Mouse (Mus musculus) midbrain, embryonic 10.5 days (tissue): Measurements from ENCODE around the gene Catsperd. TPM values are rescaled to one million over a fixed set of nuclear protein-coding genes. Genes with fewer than 3 reads are reported as not detected.

Experiments
- DNase-seq: peaks from one replicate; pipeline ENCODE4 v3.0.0-alpha.2; 2017; ENCODE audit warnings: low spot score
- H3K27ac ChIP-seq: fragments of 300-500 bp; sonication (generic); replicated peaks from 2 replicates; pipeline ENCODE4 v1.5.1; 2016; ENCODE audit warnings: mild to moderate bottlenecking
- H3K27me3 ChIP-seq: fragments of 300-500 bp; sonication (generic); 2 replicates; pipeline ENCODE4 v1.6.1; 2016; ENCODE audit warnings: low read depth, mild to moderate bottlenecking; ENCODE audit not compliant: poor library complexity, severe bottlenecking
- H3K36me3 ChIP-seq: fragments of 300-500 bp; sonication (generic); 2 replicates; pipeline ENCODE4 v1.6.1; 2016; ENCODE audit warnings: mild to moderate bottlenecking, moderate library complexity
- H3K4me1 ChIP-seq: fragments of 300-500 bp; sonication (generic); 2 replicates; pipeline ENCODE4 v1.6.1; 2016
- H3K4me3 ChIP-seq: fragments of 300-500 bp; sonication (generic); 2 replicates; pipeline ENCODE4 v1.5.1; 2016; ENCODE audit warnings: mild to moderate bottlenecking, moderate library complexity
- H3K9me3 ChIP-seq: fragments of 300-500 bp; sonication (generic); replicated peaks from 2 replicates; pipeline ENCODE4 v1.6.1; 2016; ENCODE audit warnings: mild to moderate bottlenecking
- WGBS: fragments of 180-500 bp; shearing (Covaris S2); methylation state at CpG from one replicate; pipeline ENCODE4 v1.1.7; 2016; 5-methylcytosine and 5-hydroxymethylcytosine counted together
- polyA plus RNA-seq: library from polyadenylated mRNA; unstranded; fragments of >200 nt; fragmentation: Nextera tagmentation; extraction: Ambion mirVana; gene quantifications from 2 replicates; pipeline ENCODE4 v1.2.1, GENCODE M21; 2016

The Catsperd gene
- polyA plus RNA-seq, 1 experiment from 2014 or later = 0.79 TPM

DNA sequence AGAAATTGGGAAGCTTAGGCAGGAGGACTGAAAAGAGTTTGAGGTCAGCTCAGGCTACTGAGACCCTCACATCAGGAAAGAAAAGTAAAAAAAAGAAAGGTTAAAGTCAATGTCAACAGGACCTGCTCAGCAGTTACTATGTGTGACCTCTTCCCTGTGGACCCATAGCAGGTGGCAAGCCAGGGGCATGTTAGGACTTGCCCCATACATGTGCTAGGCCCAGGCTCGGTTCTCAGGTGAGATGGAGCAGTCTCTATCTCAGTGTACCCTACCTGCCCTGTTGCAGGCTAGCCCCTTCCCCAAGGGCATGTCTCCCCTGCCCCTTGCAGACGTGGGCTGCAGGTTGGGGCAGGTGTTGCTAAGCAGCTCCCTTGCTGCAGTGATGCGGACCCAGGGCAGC is 81.8 kb downstream of the Catsperd start:
- Histone ChIP-seq H3K9me3 (no peaks in the 10 kb centered on the region), H3K36me3 (peaks cover 84% of the 10 kb centered on the region), H3K4me3 (no peak overlapping the region), H3K27ac (no peak overlapping the region), H3K4me1 (no peaks in the 10 kb centered on the region), H3K27me3 (no peaks in the 10 kb centered on the region)
- 89% methylated on average over 3 of the region's 3 CpGs for WGBS
- DNase-seq = no peak

Other genes with a start within 250 kb of the Catsperd start
- gene Ptprs, start 151.7 kb upstream of the Catsperd start, polyA plus RNA-seq = 89.7 and 131 TPM in 2 replicates
- not detected in 2 replicates for gene Znrf4, start 115.7 kb upstream of the Catsperd start, polyA plus RNA-seq
- gene Gm20219, start 73.8 kb upstream of the Catsperd start, polyA plus RNA-seq = 0.80 and 0.89 TPM in 2 replicates
- gene Safb2, start 43.6 kb upstream of the Catsperd start, polyA plus RNA-seq = 80.9 and 85.6 TPM in 2 replicates
- 148 and 157 TPM in 2 replicates for gene Safb, start 43.3 kb upstream of the Catsperd start, polyA plus RNA-seq
- 197 and 202 TPM in 2 replicates for gene 2410015M20Rik, start 18.4 kb upstream of the Catsperd start, polyA plus RNA-seq
- 1,286 and 1,494 TPM in 2 replicates for gene Rpl36, start 14.7 kb upstream of the Catsperd start, polyA plus RNA-seq
- gene Lonp1, start 1.3 kb upstream of the Catsperd start, polyA plus RNA-seq = 52.4 and 54.4 TPM in 2 replicates
- gene Ranbp3, start 45.2 kb downstream of the Catsperd start, polyA plus RNA-seq = 140 and 145 TPM in 2 replicates
- 385 and 393 TPM in 2 replicates for gene Ndufa11, start 89.6 kb downstream of the Catsperd start, polyA plus RNA-seq
- gene Vmac, start 89.9 kb downstream of the Catsperd start, polyA plus RNA-seq = 12.0 and 16.5 TPM in 2 replicates
- gene Nrtn, start 129.4 kb downstream of the Catsperd start, polyA plus RNA-seq = 4.1 and 5.6 TPM in 2 replicates
- gene Dus3l, start 136.6 kb downstream of the Catsperd start, polyA plus RNA-seq = 44.7 and 45.6 TPM in 2 replicates
- gene Prr22, start 142.1 kb downstream of the Catsperd start, polyA plus RNA-seq = 1.5 and 2.2 TPM in 2 replicates
- 9.8 TPM in 2 replicates for gene Rfx2, start 202.9 kb downstream of the Catsperd start, polyA plus RNA-seq
- not detected in 2 replicates for gene Acsbg2, start 246.3 kb downstream of the Catsperd start, polyA plus RNA-seq
- 0.48 and 0.66 TPM in 2 replicates for gene 1700061G19Rik, start 247.3 kb downstream of the Catsperd start, polyA plus RNA-seq